Mouse (Mus musculus): ENCODE data around the gene Acss3.

Acss3 gene

GRCm38 (mm10) chr10:106913032-106913431, 210.4 kb downstream of the Acss3 start:
- in situ Hi-C loops (cut with MboI; ENCODE audit: low pct_unique_long_range_greater_than_20kb in 1 of 2, low sequenced_read_pairs in 2 of 2, unreplicated experiment in 1 of 2): loop anchor here in 1 of 2 experiments (10.0 kb wide), 1 partner anchor 298 kb away; no protein-coding TSS in a partner anchor

GRCm38 (mm10) chr10:106910108-106910507, 213.4 kb downstream of the Acss3 start:
- in situ Hi-C loops (cut with MboI; ENCODE audit: low pct_unique_long_range_greater_than_20kb in 1 of 2, low sequenced_read_pairs in 2 of 2, unreplicated experiment in 1 of 2): loop anchor here in 1 of 2 experiments (10.0 kb wide), 1 partner anchor 295 kb away; no protein-coding TSS in a partner anchor

GRCm38 (mm10) chr10:106896351-106896750, 227.1 kb downstream of the Acss3 start:
- in situ Hi-C loops (cut with MboI; ENCODE audit: low pct_unique_long_range_greater_than_20kb in 1 of 2, low sequenced_read_pairs in 2 of 2, unreplicated experiment in 1 of 2): no loop called here
